Mouse (Mus musculus) testis, adult 2 months (tissue): ENCODE measurements around the gene Gmcl1.

Source experiments
- CTCF ChIP-seq: fragments of 200-500 bp; IDR thresholded peaks from 2 replicates; pipeline ENCODE4 v1.5.1; 2012; ENCODE audit warnings: low read depth, mild to moderate bottlenecking, inconsistent platforms, low read length, moderate library complexity; ENCODE audit not compliant: control insufficient read depth, insufficient read depth, insufficient replicate concordance
- POLR2A ChIP-seq: fragments of 200-500 bp; IDR thresholded peaks from 2 replicates; pipeline ENCODE4 v1.6.1; 2012; ENCODE audit warnings: low read depth, mild to moderate bottlenecking, inconsistent platforms, low read length, moderate library complexity; ENCODE audit not compliant: control insufficient read depth

DNA sequence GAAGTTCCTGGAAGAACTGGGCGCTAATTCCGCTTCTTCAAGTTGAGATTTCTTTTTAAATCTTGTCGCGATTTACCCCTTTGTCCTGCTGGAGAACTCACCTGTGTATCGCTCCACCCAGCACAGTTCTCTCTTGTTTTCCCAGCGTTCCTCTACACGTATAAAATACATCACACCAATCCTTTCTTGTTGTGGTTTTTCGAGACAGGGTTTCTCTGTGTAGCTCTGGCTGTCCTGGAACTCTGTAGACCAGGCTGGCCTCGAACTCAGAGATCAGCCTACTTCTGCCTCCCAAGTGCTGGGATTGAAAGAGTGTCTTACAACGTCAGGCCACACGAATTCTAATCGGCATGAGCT, 48.5 kb downstream of the Gmcl1 start:
- no peak for TF ChIP-seq POLR2A
- TF ChIP-seq CTCF = no peak
